Mouse (Mus musculus) bone marrow, adult 2 months (tissue): ENCODE data around the gene Wdr90.

Experiments used
- CTCF ChIP-seq: fragments of 200-500 bp; IDR thresholded peaks from 2 replicates; pipeline ENCODE4 v1.5.1; 2011; ENCODE audit warnings: low read length, control low read depth; ENCODE audit not compliant: control insufficient read depth, insufficient read depth
- POLR2A ChIP-seq: fragments of 200-500 bp; IDR thresholded peaks from 2 replicates; pipeline ENCODE4 v1.6.1; 2011; ENCODE audit warnings: low read depth, mild to moderate bottlenecking, control low read depth, low read length, borderline replicate concordance; ENCODE audit not compliant: control insufficient read depth

- TF ChIP-seq CTCF (no peak), POLR2A (no peak)
Measured at GRCm38 (mm10) chr17:25835301-25835700, 26.0 kb downstream of the Wdr90 start.
